Comparison of ENCODE assay signal across 8 mouse cellular contexts in genomic region chr19:43662176-43662967, GRCm38 (mm10). TPM values are rescaled to one million over a fixed set of nuclear protein-coding genes. Genes with fewer than 3 reads are reported as not detected.
DNase-seq lines count a peak whose midpoint lies in the region; ATAC-seq and TF ChIP-seq lines count a peak whose summit lies in the region.

No protein-coding gene starts in this region.

- no peak for ATAC-seq in heart, embryonic 12.5 days (ENCODE audit: insufficient number of reproducible peaks, low FRiP score)
- peak; percentile 33 for ATAC-seq in hindbrain, embryonic 13.5 days (ENCODE audit: low FRiP score)
- ATAC-seq in limb, embryonic 14.5 days (ENCODE audit: low FRiP score, low read depth), result peak; percentile 47; the same call in 1 of the 2 replicates
- peak; percentile 23; the same call in 1 of the 2 replicates for ATAC-seq in stomach, postnatal 0 days (ENCODE audit: low FRiP score, low TSS enrichment)

- H3K9ac ChIP-seq in heart, adult 2 months (ENCODE audit: low read depth, low read length), result no peak overlapping the region
- no peak overlapping the region for H3K9ac ChIP-seq in heart, embryonic 12.5 days
- no peak overlapping the region for H3K9ac ChIP-seq in hindbrain, embryonic 13.5 days
- no peak overlapping the region for H3K9ac ChIP-seq in limb, embryonic 14.5 days (ENCODE audit: low read depth, low read length, severe bottlenecking)
- no peak overlapping the region for H3K9ac ChIP-seq in stomach, postnatal 0 days (ENCODE audit: low read length)

- 58% methylated on average over 19 of the region's 19 CpGs for WGBS in heart, adult 2 months
- WGBS in heart, embryonic 12.5 days, result 42% methylated on average over 19 of the region's 19 CpGs
- 41% methylated on average over 19 of the region's 19 CpGs for WGBS in hindbrain, embryonic 13.5 days
- 37% methylated on average over 19 of the region's 19 CpGs for WGBS in limb, embryonic 14.5 days
- 34% methylated on average over 19 of the region's 19 CpGs for WGBS in stomach, postnatal 0 days

- no peak for TF ChIP-seq EP300 in heart, adult 2 months (IDR thresholded peaks at IDR 0.05; ENCODE audit: insufficient read depth, low read depth, low read length)
- no peak for TF ChIP-seq EP300 in stomach, postnatal 0 days (optimal IDR thresholded peaks at IDR 0.05)

- H3K9me3 ChIP-seq in heart, embryonic 12.5 days (replicated peaks), result no peaks in the 10 kb centered on the region
- H3K9me3 ChIP-seq in hindbrain, embryonic 13.5 days, result no peaks in the 10 kb centered on the region
- no peaks in the 10 kb centered on the region for H3K9me3 ChIP-seq in limb, embryonic 14.5 days (ENCODE audit: control insufficient read depth, low read length)
- no peaks in the 10 kb centered on the region for H3K9me3 ChIP-seq in stomach, postnatal 0 days (ENCODE audit: control insufficient read depth, low read length)

- peak; percentile 49 for TF ChIP-seq CTCF in heart, adult 2 months (IDR thresholded peaks at IDR 0.05)
- peak; percentile 43; the same call in 1 of the 2 replicates for TF ChIP-seq CTCF in brain, embryonic 14.5 days (IDR thresholded peaks at IDR 0.05; ENCODE audit: borderline replicate concordance, extremely low read depth, insufficient read depth, insufficient read length)
- peak; percentile 57 for TF ChIP-seq CTCF in stomach, postnatal 0 days (IDR thresholded peaks at IDR 0.05; ENCODE audit: low read depth)

- H3K27me3 ChIP-seq in heart, adult 2 months (ENCODE audit: control insufficient read depth, insufficient read depth, low read length), result no peaks in the 10 kb centered on the region
- peaks cover 5% of the 10 kb centered on the region; the same call in 1 of the 2 replicates for H3K27me3 ChIP-seq in heart, embryonic 12.5 days (replicated peaks)
- no peaks in the 10 kb centered on the region for H3K27me3 ChIP-seq in hindbrain, embryonic 13.5 days
- no peaks in the 10 kb centered on the region for H3K27me3 ChIP-seq in limb, embryonic 14.5 days (ENCODE audit: control insufficient read depth, insufficient read depth, low read length)
- H3K27me3 ChIP-seq in stomach, postnatal 0 days (ENCODE audit: control insufficient read depth, insufficient read depth, low read length), result no peaks in the 10 kb centered on the region

- H3K79me2 ChIP-seq in heart, adult 2 months (replicated peaks; ENCODE audit: control insufficient read depth, insufficient read depth, low read length), result no peaks in the 10 kb centered on the region

- H3K4me3 ChIP-seq in heart, adult 2 months, result no peak overlapping the region
- H3K4me3 ChIP-seq in heart, embryonic 12.5 days, result no peak overlapping the region
- H3K4me3 ChIP-seq in hindbrain, embryonic 13.5 days, result no peak overlapping the region
- H3K4me3 ChIP-seq in limb, embryonic 14.5 days (replicated peaks; ENCODE audit: low read length), result no peak overlapping the region
- no peak overlapping the region for H3K4me3 ChIP-seq in stomach, postnatal 0 days (ENCODE audit: low read depth, low read length)

- no peaks in the 10 kb centered on the region for H3K4me1 ChIP-seq in heart, adult 2 months (ENCODE audit: control insufficient read depth, insufficient read depth, low read length)
- H3K4me1 ChIP-seq in heart, embryonic 12.5 days (replicated peaks), result no peaks in the 10 kb centered on the region
- H3K4me1 ChIP-seq in hindbrain, embryonic 13.5 days (replicated peaks), result peaks cover 9% of the 10 kb centered on the region; the same call in 1 of the 2 replicates
- H3K4me1 ChIP-seq in limb, embryonic 14.5 days (ENCODE audit: control insufficient read depth, insufficient read depth, low read length), result no peaks in the 10 kb centered on the region
- H3K4me1 ChIP-seq in stomach, postnatal 0 days (replicated peaks; ENCODE audit: control insufficient read depth, insufficient read depth), result no peaks in the 10 kb centered on the region

- TF ChIP-seq POLR2A in heart, adult 2 months (IDR thresholded peaks at IDR 0.05; ENCODE audit: insufficient read depth, low read depth, low read length), result no peak
- TF ChIP-seq POLR2A in brain, embryonic 14.5 days (IDR thresholded peaks at IDR 0.05; ENCODE audit: borderline replicate concordance, extremely low read depth, insufficient read depth, insufficient read length, poor library complexity, severe bottlenecking), result no peak
- TF ChIP-seq POLR2A in limb, embryonic 14.5 days (IDR thresholded peaks at IDR 0.05; ENCODE audit: borderline replicate concordance, extremely low read depth, insufficient read depth, insufficient read length), result no peak

- H3K27ac ChIP-seq in heart, adult 2 months, result no peak overlapping the region
- H3K27ac ChIP-seq in heart, embryonic 12.5 days (ENCODE audit: poor library complexity, severe bottlenecking), result no peak overlapping the region
- peak overlapping the region; percentile 25 for H3K27ac ChIP-seq in hindbrain, embryonic 13.5 days
- no peak overlapping the region for H3K27ac ChIP-seq in limb, embryonic 14.5 days (replicated peaks; ENCODE audit: low read depth, low read length)
- H3K27ac ChIP-seq in stomach, postnatal 0 days (replicated peaks), result no peak overlapping the region

- DNase-seq in heart, adult 2 months, result no peak
- DNase-seq in brain, embryonic 14.5 days (ENCODE audit: low read depth), result peak; percentile 55
- DNase-seq in limb, embryonic 14.5 days (ENCODE audit: low spot score), result no peak
- DNase-seq in stomach, postnatal 0 days (ENCODE audit: low spot score), result peak; percentile 45
- no peak for DNase-seq in natural killer cell, adult 2 months (ENCODE audit: low spot score in 2 of 2)
- DNase-seq in MN1 (ENCODE audit: low spot score), result no peak

- no peaks in the 10 kb centered on the region for H3K36me3 ChIP-seq in heart, adult 2 months (ENCODE audit: control insufficient read depth, insufficient read depth, low read length)
- H3K36me3 ChIP-seq in heart, embryonic 12.5 days, result peaks cover 21% of the 10 kb centered on the region
- peaks cover 24% of the 10 kb centered on the region for H3K36me3 ChIP-seq in hindbrain, embryonic 13.5 days
- H3K36me3 ChIP-seq in limb, embryonic 14.5 days (ENCODE audit: control insufficient read depth, insufficient read depth, low read length), result peaks cover 15% of the 10 kb centered on the region
- peaks cover 8% of the 10 kb centered on the region; the same call in 1 of the 2 replicates for H3K36me3 ChIP-seq in stomach, postnatal 0 days (ENCODE audit: control insufficient read depth, insufficient read depth, low read length)

- intact Hi-C loops in heart, adult 2 months (cut with DNase I), result no loop called here

- no peak overlapping the region for H3K4me2 ChIP-seq in heart, embryonic 12.5 days
- no peak overlapping the region for H3K4me2 ChIP-seq in hindbrain, embryonic 13.5 days
- no peak overlapping the region for H3K4me2 ChIP-seq in limb, embryonic 14.5 days (replicated peaks; ENCODE audit: low read depth, low read length, severe bottlenecking)
- no peak overlapping the region for H3K4me2 ChIP-seq in stomach, postnatal 0 days (replicated peaks; ENCODE audit: low read depth)

RNA-seq across cellular contexts. Expression of gene Slc25a28, which starts 12.3 kb away (rescaled TPM):
- 10 to 100 TPM; 23.3 to 31.7 TPM for total RNA-seq in heart, adult 2 months (2021)
- 48.3 and 50.0 TPM in 2 replicates for polyA plus RNA-seq in heart, adult 2 months (2012; rRNA removed)
- polyA plus RNA-seq in heart, embryonic 12.5 days (2016; fragmentation: Nextera tagmentation; extraction: Ambion mirVana), result 11.1 and 12.6 TPM in 2 replicates
- polyA plus RNA-seq in brain, embryonic 14.5 days (2012; rRNA removed), result 73.8 and 98.7 TPM in 2 replicates
- 14.0 and 15.1 TPM in 2 replicates for polyA plus RNA-seq in hindbrain, embryonic 13.5 days (2015; fragmentation: Nextera tagmentation; extraction: Ambion mirVana)
- 70.0 and 77.8 TPM in 2 replicates for polyA plus RNA-seq in limb, embryonic 14.5 days (2012; rRNA removed)
- polyA plus RNA-seq in limb, embryonic 14.5 days (2014; fragmentation: Nextera tagmentation; extraction: Ambion mirVana), result 14.2 and 18.0 TPM in 2 replicates
- 9.6 and 11.4 TPM in 2 replicates for polyA plus RNA-seq in stomach, postnatal 0 days (2015; fragmentation: Nextera tagmentation; extraction: Ambion mirVana)

RNA-seq across cellular contexts. Expression of gene Entpd7, which starts 27.1 kb away (rescaled TPM):
- 1 to 10 TPM; 2.6 to 2.9 TPM for total RNA-seq in heart, adult 2 months (2021)
- polyA plus RNA-seq in heart, adult 2 months (2012; rRNA removed), result 1.8 and 2.0 TPM in 2 replicates
- polyA plus RNA-seq in heart, embryonic 12.5 days (2016; fragmentation: Nextera tagmentation; extraction: Ambion mirVana), result 6.6 and 8.0 TPM in 2 replicates
- polyA plus RNA-seq in brain, embryonic 14.5 days (2012; rRNA removed), result 7.2 and 10.1 TPM in 2 replicates
- 10.1 and 10.6 TPM in 2 replicates for polyA plus RNA-seq in hindbrain, embryonic 13.5 days (2015; fragmentation: Nextera tagmentation; extraction: Ambion mirVana)
- polyA plus RNA-seq in limb, embryonic 14.5 days (2012; rRNA removed), result 9.3 and 10.3 TPM in 2 replicates
- 11.8 and 13.2 TPM in 2 replicates for polyA plus RNA-seq in limb, embryonic 14.5 days (2014; fragmentation: Nextera tagmentation; extraction: Ambion mirVana)
- polyA plus RNA-seq in stomach, postnatal 0 days (2015; fragmentation: Nextera tagmentation; extraction: Ambion mirVana), result 7.4 and 8.1 TPM in 2 replicates

RNA-seq across cellular contexts. Expression of gene Nkx2-3, which starts 50.2 kb away (rescaled TPM):
- total RNA-seq in heart, adult 2 months (2021), result not detected
- not detected in 2 replicates for polyA plus RNA-seq in heart, adult 2 months (2012; rRNA removed)
- polyA plus RNA-seq in heart, embryonic 12.5 days (2016; fragmentation: Nextera tagmentation; extraction: Ambion mirVana), result not detected in 2 replicates
- polyA plus RNA-seq in brain, embryonic 14.5 days (2012; rRNA removed), result 0.90 and 1.4 TPM in 2 replicates
- polyA plus RNA-seq in hindbrain, embryonic 13.5 days (2015; fragmentation: Nextera tagmentation; extraction: Ambion mirVana), result 0.18 TPM in 1 of 2 replicates, not detected in the other
- polyA plus RNA-seq in limb, embryonic 14.5 days (2012; rRNA removed), result 0.05 TPM in 1 of 2 replicates, not detected in the other
- polyA plus RNA-seq in limb, embryonic 14.5 days (2014; fragmentation: Nextera tagmentation; extraction: Ambion mirVana), result not detected in 2 replicates
- 5.4 and 5.7 TPM in 2 replicates for polyA plus RNA-seq in stomach, postnatal 0 days (2015; fragmentation: Nextera tagmentation; extraction: Ambion mirVana)

Comparison
In these comparisons a context has a peak if more than half of its experiments do, and no peak if none do; other contexts are left out.
1. DNase-seq: peak in brain, embryonic 14.5 days (single experiment) and stomach, postnatal 0 days (single experiment); none in heart, adult 2 months (0 of 2), limb, embryonic 14.5 days (single experiment), natural killer cell, adult 2 months (0 of 2) and MN1 (single experiment).
2. Peak in every context shown above with its lines, with median percentiles within 50 percentile points of each other: CTCF ChIP-seq.